Mouse (Mus musculus) lung, postnatal 10 days (tissue): Measurements from ENCODE around the gene Dnhd1.
A peak's percentile ranks its signal among the peaks of the same experiment; 100 is the strongest.
"Not testable (repeated sequence)": the region's sequence is repeated elsewhere in the genome, so short reads cannot be mapped to it uniquely, and the experiment has no call there.

Experiments
- DNase-seq: peaks from one replicate; pipeline ENCODE4 v3.0.0; 2021

Dnhd1 gene

DNA sequence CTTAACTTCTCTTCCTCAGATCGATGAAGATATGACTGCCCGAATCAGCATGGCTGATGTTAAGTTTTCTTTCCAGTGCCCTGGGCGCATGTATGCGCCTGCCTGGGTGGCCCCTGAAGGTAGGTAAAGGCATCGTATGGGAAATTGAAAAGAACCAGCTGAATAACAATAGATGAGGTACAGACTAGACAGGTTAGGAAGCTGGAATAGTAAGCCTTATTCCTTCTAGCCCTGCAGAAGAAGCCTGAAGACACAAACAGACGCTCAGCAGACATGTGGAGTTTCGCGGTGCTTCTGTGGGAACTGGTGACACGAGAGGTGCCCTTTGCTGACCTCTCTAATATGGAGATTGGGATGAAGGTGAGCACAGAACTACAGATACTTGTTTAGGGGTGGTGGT is 91.4 kb downstream of the Dnhd1 start:
- no peak for DNase-seq

DNA sequence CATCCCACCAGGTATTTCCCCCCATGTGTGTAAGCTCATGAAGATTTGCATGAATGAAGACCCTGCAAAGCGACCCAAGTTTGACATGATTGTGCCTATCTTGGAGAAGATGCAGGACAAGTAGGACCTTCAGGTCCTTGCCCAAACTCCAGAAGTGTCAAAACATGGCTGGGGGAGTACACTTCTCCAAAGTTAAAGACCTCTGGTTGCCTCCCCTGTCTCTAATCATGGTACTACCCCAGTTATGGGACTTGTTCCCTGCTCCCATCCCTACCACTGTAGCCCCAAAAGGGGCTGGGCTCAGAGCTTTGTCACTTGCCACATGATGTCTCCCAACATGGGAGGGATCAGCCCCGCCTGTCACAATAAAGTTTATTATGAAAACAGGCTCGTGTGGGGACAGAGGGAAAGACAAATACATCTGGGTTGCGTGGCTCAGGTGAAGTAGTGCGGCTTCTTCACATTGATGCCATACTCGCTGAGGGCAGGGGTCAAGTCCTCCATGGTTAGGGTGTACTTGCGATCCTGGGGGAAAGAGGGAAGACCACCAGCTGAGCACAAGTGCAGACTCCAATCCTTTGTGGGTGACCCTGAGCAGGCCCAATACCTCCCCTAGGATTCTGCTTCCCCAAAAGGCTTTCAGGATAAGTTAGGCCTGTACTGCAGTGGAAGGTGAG is 92.0 kb downstream of the Dnhd1 start:
- DNase-seq: not testable (repeated sequence)

DNA sequence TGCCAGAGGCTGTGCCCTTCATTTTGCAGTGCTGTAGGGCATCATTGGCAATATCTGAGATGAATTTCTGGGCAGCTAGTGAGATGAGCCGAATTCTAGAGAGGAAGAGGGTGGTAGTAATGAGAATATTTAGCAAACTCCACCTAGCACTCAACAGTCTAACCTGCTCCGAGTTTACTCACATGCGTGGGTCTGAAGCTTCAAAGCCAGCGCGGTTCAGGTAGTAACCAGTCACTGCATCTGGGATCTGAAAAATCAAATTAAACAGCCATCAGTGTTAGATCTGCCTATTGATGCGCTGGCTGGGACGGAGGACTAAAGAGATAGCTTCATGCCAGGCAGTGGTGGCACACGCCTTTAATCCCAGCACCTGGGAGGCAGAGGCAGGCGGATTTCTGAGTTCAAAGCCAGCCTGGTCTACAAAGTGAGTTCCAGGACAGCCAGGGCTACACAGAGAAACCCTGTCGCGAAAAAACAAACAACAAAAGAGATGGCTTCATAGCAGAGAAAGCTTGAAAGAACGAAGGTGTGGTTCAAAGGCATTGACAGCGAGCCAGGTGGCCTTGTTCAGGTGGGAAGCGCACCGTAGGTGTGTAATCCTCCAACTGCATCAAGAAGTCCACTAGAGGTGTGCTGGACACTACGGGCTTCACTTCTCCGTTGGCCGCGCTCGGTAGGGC is 92.8 kb downstream of the Dnhd1 start:
- DNase-seq: not testable (repeated sequence)

DNA sequence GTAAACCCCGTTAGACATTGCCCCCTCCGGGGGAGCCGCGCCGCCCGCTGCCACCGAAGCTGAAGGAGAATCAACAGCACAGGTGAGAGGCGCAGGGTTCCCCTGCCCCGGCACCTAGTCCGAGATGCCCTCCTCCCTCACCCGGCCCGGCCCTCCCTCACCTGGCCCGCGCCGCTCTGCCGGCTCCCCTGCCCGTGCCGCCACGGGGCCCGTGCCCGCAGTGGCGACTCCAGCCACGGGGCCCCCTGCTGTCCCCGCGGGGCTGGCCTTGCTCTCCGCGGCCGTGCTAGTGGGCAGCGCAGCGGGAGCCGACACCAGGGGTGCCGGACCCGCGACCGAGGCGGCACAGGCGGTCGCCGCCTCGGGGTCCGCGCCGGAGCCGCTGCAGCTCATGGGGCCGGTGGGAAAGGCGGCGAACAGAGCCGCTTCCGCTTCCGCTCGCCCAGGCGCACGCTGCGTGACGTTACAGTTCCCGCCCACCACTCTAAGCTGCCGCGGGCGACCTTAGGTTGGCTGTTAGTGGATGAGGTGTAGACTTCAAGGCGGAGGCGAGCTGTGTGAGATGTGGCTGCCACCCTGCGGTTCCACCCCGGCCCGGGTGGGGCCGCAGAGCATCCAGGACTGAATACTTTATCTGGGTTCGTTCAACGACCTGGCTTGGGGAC is 93.4 kb downstream of the Dnhd1 start, which contains the start of gene Taf10:
Gene Taf10 (minus strand): TSS at position 436 of the 665 bp plus-strand sequence.
- DNase-seq: peak; percentile 92

DNA sequence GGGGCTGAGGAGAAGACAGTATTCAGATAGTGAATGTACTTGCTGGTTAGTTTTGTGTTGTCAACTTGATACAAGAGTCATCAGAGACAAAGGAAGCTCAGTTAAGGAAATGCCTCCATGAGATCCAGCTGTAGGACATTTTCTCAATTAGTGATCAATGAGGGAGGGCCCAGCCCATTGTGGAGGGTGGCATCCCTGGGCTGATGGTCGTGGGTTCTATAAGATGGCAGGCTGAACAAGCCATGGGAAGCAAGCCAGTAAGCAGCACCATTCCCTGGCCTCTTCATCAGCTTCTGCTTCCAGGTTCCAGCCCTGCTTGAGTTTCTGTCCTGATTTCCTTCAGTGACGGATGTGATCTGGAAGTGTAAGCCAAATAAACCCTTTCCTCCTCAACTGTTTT is 97.1 kb downstream of the Dnhd1 start:
- DNase-seq: no peak

DNA sequence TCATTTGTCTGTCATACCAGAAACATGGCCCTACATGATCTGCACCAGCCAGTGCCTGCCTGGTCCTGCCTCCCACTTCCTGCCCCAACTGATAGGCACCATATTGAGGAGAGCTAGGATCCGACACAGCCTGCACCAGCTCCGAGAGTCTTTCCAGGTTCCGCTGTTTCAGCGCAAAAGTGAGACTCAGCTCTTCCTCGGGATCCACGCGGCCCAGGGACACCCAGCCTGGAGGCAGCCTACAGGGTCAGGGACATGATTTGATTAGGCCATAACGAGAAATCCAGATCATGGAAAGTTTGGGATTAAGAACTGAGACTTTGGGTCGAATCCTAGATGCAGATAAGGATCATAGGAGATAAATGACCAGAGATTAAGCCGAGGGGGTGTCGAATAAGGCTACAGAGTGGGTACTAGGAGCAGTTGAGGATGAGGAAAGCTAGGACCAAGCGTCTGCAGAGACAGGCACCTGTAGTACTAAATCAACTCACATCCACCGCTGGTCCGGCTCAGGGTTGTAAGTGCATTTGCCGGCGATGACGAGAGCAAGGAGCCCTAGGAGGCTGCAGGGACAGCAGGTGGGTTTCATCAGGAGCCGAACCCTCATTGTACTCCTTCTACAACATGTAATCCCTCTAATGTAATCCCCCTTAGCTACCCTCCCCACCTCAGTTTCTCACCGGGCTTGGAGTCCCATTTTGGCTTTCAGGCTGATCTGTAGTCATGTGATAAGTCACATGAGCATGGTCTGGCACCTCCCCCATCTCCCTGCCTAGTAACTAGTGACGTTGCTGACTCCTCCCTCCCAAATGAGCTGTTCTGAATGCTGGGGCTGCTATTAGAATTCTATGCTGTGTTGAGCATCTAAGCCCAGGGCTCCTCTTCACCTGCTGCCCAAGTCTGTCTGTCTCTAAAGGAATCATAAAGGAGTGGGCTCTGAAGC is 101.1 kb downstream of the Dnhd1 start, which contains the start of gene Tpp1:
Gene Tpp1 (minus strand): TSS at position 745 of the 943 bp plus-strand sequence.
- DNase-seq: peak; percentile 97

DNA sequence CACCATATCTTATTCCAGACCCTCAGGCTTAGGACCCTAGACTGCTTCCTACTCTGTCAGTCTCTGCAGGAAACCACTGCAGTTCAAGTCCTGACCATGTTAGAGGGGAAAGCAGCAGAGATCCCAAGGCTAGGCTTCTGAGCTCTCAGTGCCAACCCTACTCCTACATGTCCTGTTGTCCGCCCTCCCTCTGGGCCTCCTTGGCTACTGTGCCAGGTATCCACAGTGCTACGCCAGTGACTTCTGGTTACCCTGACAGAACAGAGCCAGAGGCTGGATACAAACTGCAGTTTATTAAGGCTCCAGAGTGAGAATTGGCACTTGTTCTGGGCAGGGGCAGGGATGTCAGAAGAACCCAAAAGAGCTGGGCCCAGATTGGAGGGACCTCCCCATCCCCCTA is 102.1 kb downstream of the Dnhd1 start:
- no peak for DNase-seq

DNA sequence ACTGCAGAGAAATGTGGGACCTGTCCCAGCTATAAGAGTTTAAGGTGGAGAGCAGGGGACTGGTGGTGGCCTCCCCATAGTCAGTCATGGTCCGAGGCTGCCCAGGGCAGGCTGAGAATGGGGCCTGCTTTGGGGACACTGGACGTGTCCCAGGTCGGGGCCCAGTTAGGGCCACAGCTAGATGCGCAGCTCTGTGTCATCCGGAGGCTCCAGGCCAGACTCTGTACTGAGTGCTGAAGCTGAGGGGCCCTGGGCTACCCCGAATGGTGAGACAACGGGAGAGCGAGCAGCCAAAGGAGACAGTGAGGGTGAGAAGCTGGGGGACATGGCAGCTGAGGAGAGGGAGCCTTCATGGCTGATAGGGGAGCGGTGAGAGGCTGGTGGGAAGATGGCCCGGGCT is 102.7 kb downstream of the Dnhd1 start:
- no peak for DNase-seq

DNA sequence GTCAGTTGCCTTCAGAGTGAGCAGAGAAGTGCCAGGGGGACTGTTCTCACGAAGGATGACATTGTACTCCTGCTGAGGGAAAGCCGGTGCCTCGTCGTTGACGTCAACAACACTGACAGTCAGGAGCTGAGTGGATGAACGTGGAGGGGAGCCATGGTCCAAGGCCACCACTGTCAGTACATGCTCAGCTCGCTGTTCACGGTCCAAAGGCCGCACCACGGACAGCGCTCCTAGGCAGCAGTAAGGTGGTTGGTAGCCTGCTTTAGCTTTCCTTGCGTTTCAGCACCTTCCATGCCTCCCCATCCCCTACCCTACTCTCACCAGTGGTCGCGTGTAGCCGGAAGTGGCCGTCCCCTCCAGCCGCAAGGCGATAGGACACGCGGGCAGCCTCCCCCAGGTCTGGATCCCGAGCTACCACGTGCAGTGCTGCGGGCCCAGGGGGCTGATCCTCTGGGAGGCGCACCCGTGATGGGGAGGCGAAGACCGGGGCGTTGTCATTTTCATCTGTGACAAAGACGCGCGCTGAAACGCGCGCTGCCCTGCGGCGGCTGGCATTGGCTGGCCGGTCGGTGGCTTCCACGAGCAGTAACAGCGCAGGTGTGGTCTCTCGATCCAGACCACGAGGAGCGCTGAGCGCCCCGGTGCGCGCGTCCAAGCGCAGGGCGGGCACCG is 111.3 kb downstream of the Dnhd1 start:
- DNase-seq: no peak

DNA sequence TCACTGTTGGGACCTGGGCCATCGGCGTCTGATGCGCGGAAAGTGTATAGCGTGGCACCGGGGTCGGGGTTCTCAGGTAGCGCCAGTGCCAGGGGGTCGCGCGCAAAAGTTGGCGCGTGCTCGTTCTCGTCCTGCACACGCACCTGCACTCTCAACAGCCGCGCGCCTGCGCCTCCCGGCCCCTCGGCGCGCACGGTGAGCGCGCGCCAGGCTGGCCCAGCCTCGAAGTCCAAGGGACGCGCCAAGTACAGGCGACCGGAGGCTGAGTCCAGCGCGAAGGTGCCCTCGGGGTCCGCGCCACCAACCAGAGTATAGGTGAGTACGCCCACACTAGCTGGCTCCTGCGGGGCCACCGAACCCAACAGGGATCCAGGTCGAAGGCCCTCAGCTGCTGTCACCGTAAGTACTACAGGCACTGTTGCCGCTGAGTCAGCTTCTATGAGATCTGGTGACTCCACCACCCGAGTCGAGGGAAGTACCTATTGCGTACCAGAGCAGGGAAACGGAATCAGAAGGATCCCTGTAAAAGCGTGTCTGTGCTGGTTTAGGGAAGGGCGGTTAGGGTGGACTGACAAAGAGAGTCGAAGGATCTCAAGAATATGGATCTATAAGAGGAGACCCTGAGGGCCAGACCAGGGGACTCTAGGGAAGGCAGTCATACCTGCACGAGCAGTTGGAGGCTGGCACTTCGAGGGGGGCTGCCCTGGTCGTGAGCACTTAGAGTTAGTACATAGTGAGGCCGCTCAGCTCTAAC is 112.1 kb downstream of the Dnhd1 start:
- DNase-seq: no peak

DNA sequence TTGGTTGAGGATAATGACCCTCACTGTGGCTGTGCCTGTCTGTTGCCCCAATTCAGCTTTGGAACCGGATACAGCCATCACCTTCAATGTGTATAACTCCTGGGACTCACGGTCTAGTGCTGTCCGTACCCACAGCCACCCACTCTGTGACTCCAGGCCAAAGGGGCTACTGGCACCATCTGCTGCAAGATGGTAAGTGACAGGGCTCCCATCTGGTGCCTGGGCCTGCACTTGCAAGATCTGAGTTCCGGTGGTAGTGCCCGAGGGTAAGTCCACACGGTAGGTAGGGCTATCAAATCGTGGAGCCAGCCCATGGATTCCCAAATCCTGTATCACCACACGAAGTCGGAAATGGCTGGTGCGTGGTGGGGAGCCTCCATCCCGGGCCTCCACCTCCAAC is 113.7 kb downstream of the Dnhd1 start:
- DNase-seq: no peak

DNA sequence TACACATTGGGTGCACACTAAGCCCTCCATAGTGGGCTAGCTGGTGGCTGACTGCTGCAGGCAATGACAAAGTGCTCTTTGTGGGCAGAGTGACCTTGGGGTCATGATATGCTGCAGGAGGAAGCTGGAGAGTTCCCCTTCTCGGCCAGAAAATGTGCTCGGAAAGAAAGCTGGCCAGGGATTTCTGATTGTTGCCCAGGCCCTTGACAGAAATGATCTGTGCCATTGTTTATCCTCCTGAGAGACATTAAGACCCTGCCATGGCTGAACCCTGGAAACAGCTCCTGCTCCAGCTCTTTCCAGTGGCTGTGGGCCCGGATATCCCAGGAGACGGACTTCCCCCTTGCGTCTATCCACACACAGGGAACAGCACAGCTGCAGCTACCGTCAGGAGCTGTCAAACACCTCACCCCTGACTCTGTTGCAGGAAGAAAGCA is 117.1 kb downstream of the Dnhd1 start:
- DNase-seq: peak; percentile 55

DNA sequence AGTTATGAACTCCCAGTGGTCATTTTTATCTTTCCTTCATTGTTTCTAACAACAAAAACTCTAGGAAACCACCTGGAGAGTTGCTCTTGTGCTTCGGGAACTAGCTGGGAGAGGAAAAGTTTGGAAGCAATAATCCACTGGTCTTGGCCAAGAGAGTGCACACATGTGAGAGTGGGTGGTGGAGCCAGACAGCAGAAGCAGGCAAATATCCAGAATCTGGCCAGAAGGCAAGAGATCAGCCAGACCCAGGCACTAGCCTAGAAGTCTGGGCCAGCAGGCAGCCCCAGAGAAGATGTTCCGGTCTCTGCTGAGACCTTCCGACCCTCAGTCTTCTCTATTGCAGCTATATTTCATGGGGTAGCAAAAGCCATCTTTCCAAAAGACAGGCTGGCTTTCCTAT is 119.3 kb downstream of the Dnhd1 start:
- DNase-seq: no peak
